Mouse (Mus musculus) adrenal gland, postnatal 4 days (tissue): ENCODE measurements at regions not wholly inside any gene's neighbourhood (a gene's known extent, or its start where the extent isn't known, plus 50 kb on each side); places are given as distances from the start of the nearest gene placed in this dataset.

Experiments used
- DNase-seq, 2 experiments: peaks; one replicate each; pipeline ENCODE4 v3.0.0; 2021 to 2022; ENCODE audit warnings: low spot score in 2 of 2, mixed read lengths in 2 of 2

GRCm38 (mm10) chr10:118761101-118761868 is 108.7 kb downstream of the Dyrk2 start:
- no peak for DNase-seq

- no peak for DNase-seq
Observed at GRCm38 (mm10) chr10:118765051-118765450, 105.0 kb downstream of the Dyrk2 start.

GRCm38 (mm10) chr10:118765544-118766441 is 104.2 kb downstream of the Dyrk2 start:
- DNase-seq: no peak

GRCm38 (mm10) chr10:118766826-118767225 is 103.2 kb downstream of the Dyrk2 start:
- no peak for DNase-seq

- no peak for DNase-seq
Observed at GRCm38 (mm10) chr10:118769751-118770150, 100.3 kb downstream of the Dyrk2 start.

- DNase-seq: no peak
Observed at GRCm38 (mm10) chr10:118778656-118779055, 91.4 kb downstream of the Dyrk2 start.

- no peak for DNase-seq
Observed at GRCm38 (mm10) chr10:118780831-118781569, 89.0 kb downstream of the Dyrk2 start.

- DNase-seq: no peak
Observed at GRCm38 (mm10) chr10:118781811-118782232, 88.2 kb downstream of the Dyrk2 start.

GRCm38 (mm10) chr10:118782646-118783045 is 87.4 kb downstream of the Dyrk2 start:
- no peak for DNase-seq

- no peak for DNase-seq
Observed at GRCm38 (mm10) chr10:118787280-118787690, 82.7 kb downstream of the Dyrk2 start.

- DNase-seq: no peak
Observed at GRCm38 (mm10) chr10:118792352-118793100, 77.5 kb downstream of the Dyrk2 start.

- DNase-seq: no peak
Observed at GRCm38 (mm10) chr10:118793794-118794193, 76.2 kb downstream of the Dyrk2 start.

- no peak for DNase-seq
Observed at GRCm38 (mm10) chr10:118794395-118795060, 75.5 kb downstream of the Dyrk2 start.

GRCm38 (mm10) chr10:118795061-118795407 is 75.0 kb downstream of the Dyrk2 start:
- DNase-seq: no peak

GRCm38 (mm10) chr10:118796512-118796911 is 73.5 kb downstream of the Dyrk2 start:
- no peak for DNase-seq

GRCm38 (mm10) chr10:118797256-118797655 is 72.8 kb downstream of the Dyrk2 start:
- no peak for DNase-seq

- DNase-seq: no peak
Observed at GRCm38 (mm10) chr10:118799767-118800166, 70.2 kb downstream of the Dyrk2 start.

- no peak for DNase-seq
Observed at GRCm38 (mm10) chr10:118803922-118804557, 66.0 kb downstream of the Dyrk2 start.

- peak in 1 of 2 experiments; percentile 15 for DNase-seq
Observed at GRCm38 (mm10) chr10:118804574-118804973, 65.4 kb downstream of the Dyrk2 start.
